Mouse (Mus musculus) liver, embryonic 16.5 days (tissue): ENCODE data around the gene Psap. TPM values are rescaled to one million over a fixed set of nuclear protein-coding genes. Genes with fewer than 3 reads are reported as not detected.

ENCODE experiments used
- ATAC-seq: fragments of 200-750 bp; cut with Nextera tagmentation; 2 replicates; pipeline ENCODE4 v1.8.0; 2017; ENCODE audit warnings: low read depth, mild to moderate bottlenecking, moderate number of reproducible peaks, moderate library complexity
- H3K27ac ChIP-seq: fragments of 300-500 bp; sonication (generic); 2 replicates; pipeline ENCODE4 v1.5.1; 2014; ENCODE audit warnings: mild to moderate bottlenecking, low read length
- H3K27me3 ChIP-seq: fragments of 300-500 bp; sonication (generic); 2 replicates; pipeline ENCODE4 v1.6.1; 2014; ENCODE audit warnings: low read depth, low read length, mixed read lengths; ENCODE audit not compliant: control insufficient read depth, insufficient read depth
- H3K36me3 ChIP-seq: fragments of 300-500 bp; sonication (generic); 2 replicates; pipeline ENCODE4 v1.6.1; 2014; ENCODE audit warnings: mild to moderate bottlenecking; ENCODE audit not compliant: control insufficient read depth, insufficient read depth
- H3K4me1 ChIP-seq: fragments of 300-500 bp; sonication (generic); 2 replicates; pipeline ENCODE4 v1.6.1; 2014; ENCODE audit warnings: low read depth, low read length, mixed read lengths; ENCODE audit not compliant: control insufficient read depth
- H3K4me2 ChIP-seq: fragments of 300-500 bp; sonication (generic); 2 replicates; pipeline ENCODE4 v1.6.1; 2014; ENCODE audit warnings: low read depth, low read length, mixed read lengths
- H3K4me3 ChIP-seq: fragments of 300-500 bp; sonication (generic); 2 replicates; pipeline ENCODE4 v1.5.1; 2014; ENCODE audit warnings: low read depth, mild to moderate bottlenecking, low read length
- H3K9ac ChIP-seq: fragments of 300-500 bp; sonication (generic); 2 replicates; pipeline ENCODE4 v1.6.1; 2014; ENCODE audit warnings: low read depth, low read length
- H3K9me3 ChIP-seq: fragments of 300-500 bp; sonication (generic); replicated peaks from 2 replicates; pipeline ENCODE4 v1.6.1; 2016; ENCODE audit warnings: low read length; ENCODE audit not compliant: control insufficient read depth
- WGBS: fragments of 180-500 bp; shearing (Covaris S2); extraction: QIAGEN DNeasy Blood & Tissue Kit; methylation state at CpG from one replicate; pipeline ENCODE4 v1.1.7; 2014; ENCODE audit not compliant: insufficient replicate concordance; 5-methylcytosine and 5-hydroxymethylcytosine counted together
- polyA plus RNA-seq: library from polyadenylated mRNA; unstranded; fragments of >200 nt; fragmentation: Nextera tagmentation; extraction: Ambion mirVana; gene quantifications from 2 replicates; pipeline ENCODE4 v1.2.1, GENCODE M21; 2015

The Psap gene
- polyA plus RNA-seq, 1 experiment from 2014 or later, result 82.2 TPM

- WGBS, result 50% methylated on average over 13 of the region's 13 CpGs
- ATAC-seq, result peak; percentile 21; the same call in 1 of the 2 replicates
- Histone ChIP-seq H3K4me2 (no peak overlapping the region), H3K4me1 (peaks cover 10% of the 10 kb centered on the region), H3K36me3 (no peaks in the 10 kb centered on the region), H3K9ac (no peak overlapping the region), H3K27ac (no peak overlapping the region), H3K27me3 (no peaks in the 10 kb centered on the region), H3K4me3 (no peak overlapping the region), H3K9me3 (no peaks in the 10 kb centered on the region)
These were observed 8.0 kb upstream of the Psap start for GRCm38 (mm10) chr10:60269141-60270064.

- no peak overlapping the region for H3K4me3 ChIP-seq
- 47% methylated on average over 6 of the region's 6 CpGs for WGBS
- H3K9me3 ChIP-seq, result no peaks in the 10 kb centered on the region
- ATAC-seq, result no peak
- H3K4me2 ChIP-seq, result no peak overlapping the region
- H3K27me3 ChIP-seq, result no peaks in the 10 kb centered on the region
- H3K36me3 ChIP-seq, result no peaks in the 10 kb centered on the region
- H3K4me1 ChIP-seq, result peaks cover 10% of the 10 kb centered on the region
- H3K9ac ChIP-seq, result no peak overlapping the region
- H3K27ac ChIP-seq, result no peak overlapping the region
These were observed 6.4 kb upstream of the Psap start for GRCm38 (mm10) chr10:60271015-60271414.

- H3K36me3 ChIP-seq, result no peaks in the 10 kb centered on the region
- H3K9me3 ChIP-seq, result no peaks in the 10 kb centered on the region
- ATAC-seq, result peak; percentile 22; the same call in 1 of the 2 replicates
- H3K4me2 ChIP-seq, result no peak overlapping the region
- H3K4me3 ChIP-seq, result no peak overlapping the region
- H3K4me1 ChIP-seq, result peaks cover 14% of the 10 kb centered on the region
- no peak overlapping the region for H3K27ac ChIP-seq
- H3K9ac ChIP-seq, result no peak overlapping the region
- H3K27me3 ChIP-seq, result no peaks in the 10 kb centered on the region
- 15% methylated on average over 6 of the region's 6 CpGs for WGBS
These were observed 5.2 kb upstream of the Psap start for GRCm38 (mm10) chr10:60272241-60272640.

GRCm38 (mm10) chr10:60273382-60273781, 4.0 kb upstream of the Psap start:
- Histone ChIP-seq H3K9me3 (no peaks in the 10 kb centered on the region), H3K36me3 (no peaks in the 10 kb centered on the region), H3K27me3 (no peaks in the 10 kb centered on the region), H3K9ac (no peak overlapping the region), H3K4me2 (no peak overlapping the region), H3K4me3 (no peak overlapping the region), H3K27ac (no peak overlapping the region; the same call in 1 of the 2 replicates), H3K4me1 (peaks cover 17% of the 10 kb centered on the region)
- no peak for ATAC-seq
- WGBS, result 37% methylated on average over 6 of the region's 6 CpGs

- no peaks in the 10 kb centered on the region for H3K27me3 ChIP-seq
- peaks cover 42% of the 10 kb centered on the region for H3K4me1 ChIP-seq
- peak overlapping the region; percentile 84 for H3K4me3 ChIP-seq
- no peaks in the 10 kb centered on the region for H3K36me3 ChIP-seq
- WGBS, result 8% methylated on average over 13 of the region's 13 CpGs
- peak overlapping the region; percentile 75 for H3K27ac ChIP-seq
- peak overlapping the region; percentile 88 for H3K9ac ChIP-seq
- peak; percentile 68 for ATAC-seq
- H3K4me2 ChIP-seq, result peak overlapping the region; percentile 68
- H3K9me3 ChIP-seq, result no peaks in the 10 kb centered on the region
These were observed 576 bp downstream of the Psap start for GRCm38 (mm10) chr10:60278006-60278399.

- no peak for ATAC-seq
- Histone ChIP-seq H3K36me3 (no peaks in the 10 kb centered on the region), H3K4me3 (peak overlapping the region; percentile 84), H3K4me2 (peak overlapping the region; percentile 68), H3K27me3 (no peaks in the 10 kb centered on the region), H3K27ac (no peak overlapping the region), H3K9ac (no peak overlapping the region), H3K9me3 (no peaks in the 10 kb centered on the region), H3K4me1 (peaks cover 41% of the 10 kb centered on the region)
- WGBS, result 73% methylated on average over 3 of the region's 3 CpGs
These were observed 1.4 kb downstream of the Psap start for GRCm38 (mm10) chr10:60278786-60279185.

- Histone ChIP-seq H3K9ac (no peak overlapping the region), H3K4me3 (peak overlapping the region; percentile 84), H3K4me2 (peak overlapping the region; percentile 68; the same call in 1 of the 2 replicates), H3K9me3 (no peaks in the 10 kb centered on the region), H3K36me3 (no peaks in the 10 kb centered on the region), H3K4me1 (peaks cover 45% of the 10 kb centered on the region), H3K27me3 (no peaks in the 10 kb centered on the region), H3K27ac (no peak overlapping the region)
- no peak for ATAC-seq
- 70% methylated on average over 8 of the region's 8 CpGs for WGBS
These were observed 2.0 kb downstream of the Psap start for GRCm38 (mm10) chr10:60279290-60279940.

- Histone ChIP-seq H3K9me3 (no peaks in the 10 kb centered on the region), H3K4me1 (peaks cover 48% of the 10 kb centered on the region), H3K27me3 (no peaks in the 10 kb centered on the region), H3K36me3 (no peaks in the 10 kb centered on the region), H3K4me2 (peak overlapping the region; percentile 4; the same call in 1 of the 2 replicates), H3K9ac (no peak overlapping the region), H3K4me3 (peak overlapping the region; percentile 18; the same call in 1 of the 2 replicates), H3K27ac (no peak overlapping the region)
- 78% methylated on average over 9 of the region's 9 CpGs for WGBS
- ATAC-seq, result no peak
These were observed 2.5 kb downstream of the Psap start for GRCm38 (mm10) chr10:60279941-60280301.

GRCm38 (mm10) chr10:60280353-60280752, 2.9 kb downstream of the Psap start:
- H3K4me1 ChIP-seq, result peaks cover 53% of the 10 kb centered on the region
- no peaks in the 10 kb centered on the region for H3K9me3 ChIP-seq
- 76% methylated on average over 6 of the region's 6 CpGs for WGBS
- H3K9ac ChIP-seq, result no peak overlapping the region
- no peaks in the 10 kb centered on the region for H3K36me3 ChIP-seq
- H3K27ac ChIP-seq, result no peak overlapping the region
- H3K27me3 ChIP-seq, result no peaks in the 10 kb centered on the region
- no peak for ATAC-seq
- H3K4me3 ChIP-seq, result peak overlapping the region; percentile 18; the same call in 1 of the 2 replicates
- H3K4me2 ChIP-seq, result 0 out of 2 replicates have a peak overlapping the region, but pooled peaks have one; percentile 4
